ENCODE assay signal across 26 mouse cellular contexts in the genomic region with DNA sequence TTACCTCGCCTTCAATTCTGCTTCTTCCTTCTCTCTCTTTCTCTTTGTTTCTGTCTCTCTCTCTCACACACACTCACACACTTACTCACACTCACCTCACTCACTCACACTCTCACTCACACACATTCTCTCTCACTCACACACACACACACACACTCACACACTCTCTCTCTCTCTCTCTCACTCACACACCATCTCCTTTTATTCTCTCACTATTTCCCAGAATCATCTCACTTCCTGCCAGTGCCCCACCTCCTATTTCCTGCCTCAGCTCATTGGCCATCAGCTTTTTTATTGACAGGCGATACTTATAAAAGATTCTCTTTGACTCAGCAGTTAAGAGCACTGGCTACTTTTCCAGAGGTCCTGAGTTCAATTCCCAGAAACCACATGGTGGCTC.
"Had no signal": no experiment of that assay in that cellular context is flagged by ENCODE, and none has a peak within 500 bp of the region (broad histone marks: within the 10 kb centered on the region; RNA-seq: fewer than 3 reads in every experiment).

No protein-coding gene starts in this region.

- H3K9ac ChIP-seq: heart, embryonic 13.5 days; heart, embryonic 15.5 days; hindbrain, embryonic 12.5 days; hindbrain, embryonic 14.5 days; intestine, embryonic 15.5 days; limb, embryonic 12.5 days; liver, embryonic 13.5 days; liver, embryonic 15.5 days; liver, postnatal 0 days had no signal

- H3K36me3 ChIP-seq: heart, embryonic 13.5 days; heart, embryonic 15.5 days; hindbrain, embryonic 12.5 days; intestine, embryonic 15.5 days; limb, embryonic 10.5 days; limb, embryonic 12.5 days; liver, embryonic 13.5 days; liver, embryonic 15.5 days had no signal

- H3K27ac ChIP-seq: heart, embryonic 13.5 days; heart, embryonic 15.5 days; hindbrain, embryonic 12.5 days; hindbrain, embryonic 14.5 days; intestine, embryonic 15.5 days; layer of hippocampus, adult 2 months; left cerebral cortex, adult 2 months; limb, embryonic 10.5 days; limb, embryonic 12.5 days; liver, embryonic 13.5 days; liver, embryonic 15.5 days had no signal

- H3K9me3 ChIP-seq: heart, embryonic 15.5 days; hindbrain, embryonic 12.5 days; intestine, embryonic 15.5 days; limb, embryonic 10.5 days; limb, embryonic 12.5 days; liver, embryonic 13.5 days; liver, embryonic 15.5 days had no signal

- H3K4me3 ChIP-seq: heart, embryonic 13.5 days; heart, embryonic 15.5 days; hindbrain, embryonic 12.5 days; intestine, embryonic 15.5 days; layer of hippocampus, adult 2 months; left cerebral cortex, adult 2 months; limb, embryonic 10.5 days; limb, embryonic 12.5 days; liver, embryonic 13.5 days; liver, embryonic 15.5 days had no signal

- DNase-seq: gastrocnemius, postnatal 14 days; gastrocnemius, postnatal 36 days; heart, adult 11 months; heart, postnatal 14 days; heart, postnatal 36 days; kidney, adult 18-20 months; kidney, adult 8-10 months; kidney, postnatal 10 days; kidney, postnatal 25 days; kidney, postnatal 4 days; liver; liver, embryonic 13.5 days; liver, postnatal 0 days had no signal

- H3K27me3 ChIP-seq: hindbrain, embryonic 12.5 days; intestine, embryonic 15.5 days; limb, embryonic 12.5 days; liver, embryonic 13.5 days; liver, embryonic 15.5 days had no signal

- H3K4me1 ChIP-seq: heart, embryonic 13.5 days; heart, embryonic 15.5 days; hindbrain, embryonic 12.5 days; limb, embryonic 10.5 days; limb, embryonic 12.5 days had no signal

- ATAC-seq: hindbrain, embryonic 16.5 days; inflammation-experienced regulatory T-cells, adult 6 months; intestine, embryonic 15.5 days; intestine, postnatal 0 days; liver, postnatal 0 days had no signal
